Mouse (Mus musculus): ENCODE measurements around the gene Rbfox2.
A peak's percentile ranks its signal among the peaks of the same experiment; 100 is the strongest.

The Rbfox2 gene

DNA sequence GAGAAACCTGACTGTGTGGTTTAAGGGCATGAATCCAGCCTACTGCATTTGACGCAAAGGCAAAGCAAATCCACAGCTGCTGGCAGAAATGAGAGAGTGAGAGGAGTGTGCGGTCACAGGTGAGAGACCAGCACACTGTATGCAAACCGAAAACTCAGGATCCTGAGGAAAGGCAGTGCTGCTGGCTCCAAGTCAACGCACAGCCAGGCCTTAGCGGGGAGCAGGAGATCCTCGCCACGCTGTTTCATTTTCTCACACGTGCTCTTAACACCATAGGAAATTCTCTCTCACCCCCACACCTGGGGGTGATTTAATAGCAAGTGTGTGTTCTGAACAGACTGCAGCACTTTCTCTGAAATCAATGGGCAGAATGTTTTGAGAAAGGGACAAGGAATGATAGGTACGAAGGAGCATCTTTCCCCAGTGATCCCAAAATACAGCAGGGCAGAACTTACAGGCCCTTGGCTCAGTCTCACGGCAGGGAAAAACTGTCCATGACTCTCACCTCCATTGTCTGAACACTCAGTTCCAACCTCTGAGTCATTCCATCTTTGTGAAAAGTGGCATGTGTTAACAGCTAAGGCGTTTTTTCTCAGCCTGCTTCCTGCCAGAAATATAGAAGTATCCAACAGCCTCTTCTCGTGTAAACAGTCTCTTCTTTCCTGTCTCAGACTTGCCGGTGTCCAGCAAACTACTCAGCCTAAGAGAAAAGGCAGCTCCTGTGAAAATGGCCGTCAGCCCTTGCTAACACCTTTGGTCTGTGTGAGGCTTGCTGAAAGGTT, 114.5 kb downstream of the Rbfox2 start:
- DNase-seq (ENCODE audit: low read depth), result peak; percentile 75

DNA sequence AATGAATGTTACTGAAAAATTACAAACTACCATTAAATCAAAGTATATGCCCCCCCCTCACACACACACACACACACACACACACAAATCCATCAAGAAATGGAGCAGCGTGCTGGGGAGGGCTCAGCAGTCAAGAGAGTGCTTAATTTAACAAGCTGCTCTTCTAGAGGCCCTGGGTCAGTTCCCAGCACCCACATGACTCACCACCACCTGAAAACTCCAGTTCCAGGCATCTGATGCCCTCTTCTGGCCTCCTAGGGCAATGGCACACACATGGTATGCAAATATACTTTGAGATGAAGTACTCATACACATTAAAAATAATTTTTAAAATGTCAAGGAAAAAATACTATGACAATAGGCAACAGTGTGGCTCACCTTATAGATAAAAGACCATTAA, 120.7 kb downstream of the Rbfox2 start:
- DNase-seq (ENCODE audit: low read depth), result no peak

DNA sequence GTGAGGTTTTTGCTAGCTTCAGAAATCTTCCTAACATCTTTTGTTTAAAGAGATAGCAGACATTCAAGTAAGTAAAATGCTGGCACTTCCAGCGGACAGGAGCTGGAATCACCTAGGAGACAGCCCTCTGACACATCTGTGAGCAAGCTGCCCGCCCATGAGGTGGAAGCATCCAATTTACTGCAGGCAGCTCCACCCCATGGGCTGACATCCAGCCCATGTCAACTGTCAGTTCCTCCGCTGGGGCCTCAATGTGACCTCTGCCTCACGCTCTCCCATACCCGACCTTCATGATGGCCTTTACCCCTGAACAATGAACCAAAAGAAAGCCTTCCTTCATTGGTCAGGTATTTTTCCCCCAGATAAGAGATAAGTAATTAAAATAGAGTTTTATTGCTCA, 121.2 kb downstream of the Rbfox2 start:
- DNase-seq (ENCODE audit: low read depth), result no peak

DNA sequence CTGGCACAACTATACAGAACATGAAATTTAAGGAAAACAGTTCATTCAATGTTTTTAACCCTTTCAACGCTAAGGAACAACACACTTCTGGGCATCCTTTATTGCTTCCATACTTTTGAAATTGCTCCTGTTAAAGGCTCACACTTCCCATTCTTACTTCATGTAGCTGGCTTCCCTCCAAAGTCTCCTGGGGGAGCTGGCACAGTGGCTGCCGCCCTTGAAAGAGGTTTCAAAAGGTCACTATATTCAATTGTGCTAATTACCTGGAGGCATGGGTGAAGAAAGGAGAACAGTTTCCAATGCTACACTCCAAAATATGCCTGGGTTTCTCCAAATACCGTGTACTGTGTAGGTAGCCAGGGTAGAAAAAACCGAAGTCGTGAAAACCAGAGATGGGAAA, 124.0 kb downstream of the Rbfox2 start:
- no peak for DNase-seq (ENCODE audit: low read depth)

DNA sequence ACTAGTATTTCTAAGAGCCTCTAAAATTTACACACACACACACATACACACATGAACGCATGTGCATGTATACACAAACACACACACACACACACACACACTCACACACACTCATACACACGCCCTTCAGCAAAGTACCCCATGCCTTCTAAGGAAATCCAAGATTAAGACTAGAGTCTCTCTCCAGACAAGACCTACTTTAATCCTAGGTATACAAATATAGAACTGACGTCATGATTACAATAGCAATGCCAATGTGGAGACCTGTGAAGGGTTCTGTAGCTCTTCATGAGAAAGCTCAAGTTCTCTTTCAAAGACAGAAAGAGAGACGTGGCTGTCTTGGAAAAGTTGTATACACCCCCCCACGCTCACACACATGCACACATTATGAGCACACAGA, 132.8 kb downstream of the Rbfox2 start:
- DNase-seq (ENCODE audit: low read depth), result no peak

DNA sequence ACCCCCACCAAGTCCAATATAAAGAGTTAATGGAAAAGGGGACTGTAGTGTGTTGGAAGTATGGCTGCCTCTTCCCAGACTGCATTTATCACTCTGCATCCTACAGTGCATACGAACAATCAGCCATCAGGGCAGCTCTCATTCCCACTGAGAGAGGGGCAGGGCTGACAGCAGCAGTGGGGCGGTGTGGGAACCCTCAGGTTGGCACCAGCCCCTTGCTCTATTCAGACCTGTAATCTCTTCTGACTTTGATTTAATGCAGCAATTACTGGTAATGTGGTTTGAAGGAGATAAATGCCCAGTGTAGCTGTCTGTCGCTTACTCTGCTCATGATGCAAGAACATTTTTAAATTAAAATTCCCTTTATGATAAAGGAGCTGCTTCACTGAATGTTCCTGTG, 134.4 kb downstream of the Rbfox2 start:
- DNase-seq (ENCODE audit: low read depth), result no peak

DNA sequence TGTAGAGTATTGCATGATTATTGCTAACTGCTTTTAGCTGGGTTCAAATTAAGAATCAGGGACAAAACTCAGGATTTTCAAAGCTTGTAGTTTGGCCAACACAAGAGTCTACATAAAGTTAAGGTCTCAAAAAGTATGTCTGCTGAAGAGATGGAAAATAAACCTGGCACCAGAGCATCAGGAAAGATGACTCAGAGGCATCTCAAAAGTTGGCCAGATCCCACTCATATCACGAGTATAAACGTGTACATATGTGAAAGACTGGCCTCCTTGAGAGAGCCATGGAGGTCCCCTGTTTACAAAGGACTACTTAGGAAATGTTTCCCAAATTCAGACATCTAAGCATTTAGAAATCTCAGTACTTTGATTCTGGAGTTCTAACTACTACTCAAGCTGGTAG, 138.0 kb downstream of the Rbfox2 start:
- DNase-seq (ENCODE audit: low read depth), result no peak

DNA sequence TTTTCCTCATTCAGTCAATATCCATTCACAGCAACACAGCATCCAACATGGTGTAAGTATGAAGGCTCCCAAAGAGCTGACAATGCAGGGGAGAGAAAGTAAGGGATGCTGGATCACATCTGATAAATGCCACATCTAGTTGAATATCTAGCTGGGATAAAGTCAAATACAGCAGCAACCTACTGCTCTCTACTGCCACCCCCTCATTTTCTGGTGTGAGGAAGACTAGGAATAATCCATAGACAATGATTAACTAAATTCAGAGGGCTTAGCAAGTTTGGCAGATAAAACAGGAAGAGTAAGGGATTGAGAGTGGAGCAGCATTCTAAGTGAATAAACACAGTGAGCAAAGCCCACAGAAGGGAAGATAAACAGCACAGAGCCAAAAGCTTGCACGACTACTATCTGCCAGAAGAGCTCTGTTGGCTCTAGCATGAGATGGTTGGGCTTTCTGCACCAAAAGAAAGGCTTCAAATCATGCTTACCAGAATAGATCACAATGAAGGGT, 140.5 kb downstream of the Rbfox2 start:
- no peak for DNase-seq (ENCODE audit: low read depth)

DNA sequence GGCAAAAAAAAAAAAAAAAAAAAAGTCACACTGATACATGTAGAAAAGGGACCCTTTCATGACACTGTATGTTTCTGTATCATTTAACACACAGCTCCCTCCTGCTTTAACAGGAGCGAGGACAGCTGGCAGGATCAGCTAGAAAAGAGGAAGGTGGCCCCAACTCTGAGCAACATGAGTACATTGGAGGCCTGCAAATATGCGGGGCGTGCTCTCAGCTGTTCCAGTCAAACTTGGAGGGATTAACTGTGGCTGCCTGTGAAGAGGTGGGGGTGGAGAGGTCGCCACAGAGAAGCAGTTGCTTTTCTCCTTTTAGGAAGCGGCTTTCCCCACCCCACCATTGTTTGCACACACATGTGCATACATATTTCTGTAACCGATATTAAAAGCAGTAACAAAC, 143.5 kb downstream of the Rbfox2 start:
- DNase-seq (ENCODE audit: low read depth), result no peak

DNA sequence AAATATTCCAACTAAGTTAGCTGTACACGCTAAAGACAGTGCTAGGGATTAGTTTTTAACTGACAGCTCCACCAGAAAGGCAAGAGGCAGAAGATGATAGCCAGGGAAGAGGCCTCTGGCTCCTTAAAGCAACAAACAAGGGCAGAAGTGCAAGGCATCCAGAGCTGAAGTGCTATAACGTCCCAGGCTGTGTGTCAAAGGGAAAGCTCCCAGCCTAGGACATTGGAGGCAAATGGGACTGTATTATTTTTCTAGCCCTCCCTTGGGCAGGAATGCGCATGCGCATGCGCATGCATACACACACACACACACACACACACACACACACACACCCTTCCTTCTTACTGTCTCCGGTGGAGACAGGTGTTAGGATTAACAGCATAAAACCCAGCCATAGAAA, 143.9 kb downstream of the Rbfox2 start:
- DNase-seq (ENCODE audit: low read depth), result no peak

DNA sequence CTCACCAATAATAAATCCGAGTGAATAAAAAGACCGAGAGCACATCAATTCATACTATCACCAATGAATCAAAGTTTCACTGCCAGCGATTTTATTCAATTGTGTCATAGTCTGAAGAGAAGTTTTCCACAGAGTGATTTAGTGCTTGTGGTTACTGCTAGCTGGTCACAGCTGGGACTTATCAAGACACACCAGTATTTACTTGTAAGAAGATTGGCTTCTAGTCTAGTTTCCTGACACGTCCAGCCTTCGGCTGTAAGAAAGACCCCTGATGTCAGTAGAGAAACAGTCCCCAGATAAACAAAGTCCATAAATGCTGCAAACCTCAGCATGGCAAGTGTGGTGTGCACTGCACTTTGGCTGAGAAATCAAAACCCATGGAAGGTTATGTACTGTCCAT, 145.4 kb downstream of the Rbfox2 start:
- no peak for DNase-seq (ENCODE audit: low read depth)

DNA sequence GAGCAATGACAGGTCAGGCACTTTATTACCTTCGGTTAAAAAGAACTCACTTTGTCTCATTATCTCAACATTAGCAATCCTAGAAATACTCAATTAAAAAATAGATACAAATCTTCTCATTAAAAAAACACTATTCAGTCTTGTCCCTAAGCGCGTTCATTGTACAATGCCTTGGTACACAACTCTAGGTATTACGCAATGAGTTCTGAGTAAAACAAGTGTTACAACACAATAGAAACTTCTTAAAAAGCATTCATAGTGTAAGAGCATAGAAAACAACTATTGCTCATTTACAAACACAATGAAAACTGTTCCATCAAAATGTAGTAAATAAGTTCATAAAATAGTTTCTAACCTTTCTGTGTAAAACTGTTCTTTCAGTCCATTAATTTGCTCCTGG, 146.0 kb downstream of the Rbfox2 start:
- DNase-seq (ENCODE audit: low read depth), result no peak

DNA sequence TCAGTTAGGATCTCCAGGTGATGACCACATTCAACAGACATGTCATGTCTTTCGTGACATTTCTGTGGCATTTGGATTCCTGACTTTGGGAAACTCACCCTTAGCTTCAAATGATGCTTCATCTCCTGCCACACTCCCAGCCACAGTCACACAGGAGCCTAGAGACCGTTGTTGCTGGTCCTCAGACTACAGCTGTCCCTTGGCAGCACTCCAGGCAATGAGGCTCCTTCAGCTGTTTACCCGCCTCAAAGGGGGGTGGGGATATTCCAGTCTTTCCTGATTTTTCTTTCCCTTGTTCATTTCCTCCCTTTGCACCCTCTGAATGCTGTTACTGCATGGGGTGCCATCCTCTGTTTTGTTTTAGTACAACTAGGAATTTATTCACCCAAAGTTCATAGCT, 150.3 kb downstream of the Rbfox2 start:
- no peak for DNase-seq (ENCODE audit: low read depth)

DNA sequence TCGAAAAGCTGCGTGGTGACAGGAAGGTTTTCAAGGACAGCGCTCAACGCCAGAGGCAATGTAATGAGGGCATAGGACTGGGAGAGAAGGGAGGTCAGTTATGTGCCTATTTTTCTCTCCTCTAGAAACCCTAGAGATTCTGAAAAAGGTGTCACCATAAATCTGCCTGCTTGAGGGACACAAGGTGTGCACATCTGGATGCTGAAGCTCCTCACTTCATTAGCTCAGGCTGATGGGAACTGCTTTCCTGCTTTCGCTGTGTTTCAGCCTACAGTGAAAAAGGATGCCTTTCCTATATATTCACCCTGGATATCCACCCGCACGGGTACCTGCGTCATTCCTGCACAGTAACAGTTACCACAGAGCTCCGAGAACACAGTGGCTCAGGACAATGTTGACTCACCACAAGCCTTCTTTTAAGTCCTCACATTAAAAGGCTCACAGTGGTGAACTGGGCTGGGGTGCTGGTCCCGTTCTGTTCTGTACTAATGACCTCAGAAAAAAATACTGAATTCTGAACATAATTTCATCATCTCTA, 152.5 kb downstream of the Rbfox2 start:
- DNase-seq (ENCODE audit: low read depth), result no peak

DNA sequence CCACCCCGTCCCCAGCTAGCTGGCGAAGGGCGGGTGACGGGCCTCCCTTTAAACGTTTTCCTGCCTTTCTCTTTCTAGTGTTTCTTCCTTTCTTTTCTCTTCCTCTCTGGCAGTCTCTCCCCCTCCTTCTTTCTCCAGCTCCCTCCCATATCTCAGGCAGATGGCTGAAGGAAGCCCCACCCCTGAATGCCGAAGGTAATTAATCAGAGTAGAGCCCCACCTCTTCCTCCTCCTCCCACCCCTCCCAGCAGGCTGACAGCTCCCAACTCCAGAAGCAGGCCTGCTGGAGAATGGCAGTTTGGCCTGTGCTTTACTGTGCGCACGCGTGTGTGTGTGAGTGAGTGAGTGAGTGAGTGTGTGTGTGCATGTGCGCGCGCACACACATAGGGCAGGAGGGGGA, 153.2 kb downstream of the Rbfox2 start:
- DNase-seq (ENCODE audit: low read depth), result peak; percentile 80

DNA sequence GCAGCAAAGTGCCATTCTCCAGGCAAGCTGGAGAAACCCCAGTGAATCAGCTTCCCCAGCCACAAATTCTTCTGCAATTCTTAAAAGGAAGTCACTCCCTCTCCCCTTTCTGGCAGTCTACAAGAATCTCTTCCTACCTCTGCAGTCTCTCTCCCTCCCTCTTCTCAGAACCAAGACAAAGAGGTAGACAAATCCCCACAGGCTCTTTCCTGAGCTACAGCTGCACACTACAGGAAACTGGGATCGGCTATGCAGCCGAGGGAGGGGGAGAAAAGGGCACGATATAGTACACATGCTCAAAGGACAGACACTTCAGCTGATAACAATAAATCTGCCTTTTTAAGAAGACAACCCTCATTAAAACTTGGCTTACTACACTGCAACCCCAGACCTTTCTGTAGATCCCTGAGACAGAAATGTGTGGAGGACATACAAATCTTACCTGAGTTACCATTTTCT, 153.7 kb downstream of the Rbfox2 start:
- no peak for DNase-seq (ENCODE audit: low read depth)

DNA sequence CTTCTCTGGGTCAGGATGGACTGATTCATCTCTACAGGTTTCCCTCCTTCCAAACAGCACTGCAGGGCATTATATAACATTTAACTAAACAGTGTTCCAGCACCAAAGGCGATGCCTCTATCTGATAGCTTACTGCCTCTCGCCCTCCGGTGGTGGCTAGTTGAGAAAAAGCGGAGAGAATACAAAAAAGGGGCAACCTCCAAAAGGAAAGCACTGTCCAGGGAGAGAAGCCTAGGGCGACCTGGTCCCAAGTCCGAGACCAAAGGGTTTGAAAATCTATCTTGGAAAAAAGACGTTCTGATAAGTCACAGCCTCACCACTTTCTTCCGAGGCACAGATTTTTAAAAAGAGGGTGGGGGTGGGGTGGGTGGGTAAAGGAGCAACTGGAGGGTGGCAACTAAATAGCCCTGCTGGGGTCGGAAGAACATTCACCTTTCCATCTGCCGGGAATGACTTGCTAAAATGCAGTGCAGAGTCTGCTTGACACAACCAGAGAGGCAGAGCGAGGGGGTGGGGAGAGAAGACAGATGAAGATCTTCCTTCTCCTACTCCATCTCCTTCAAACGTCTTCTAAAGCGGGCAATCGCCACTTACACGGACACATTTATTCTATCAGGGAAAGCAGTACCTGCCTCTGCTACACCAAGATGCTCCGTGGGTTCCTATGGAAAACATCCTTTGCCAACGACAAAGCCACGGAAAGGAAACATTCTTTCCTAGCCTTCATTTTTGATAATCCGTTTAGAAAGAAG, 154.3 kb downstream of the Rbfox2 start:
- no peak for DNase-seq (ENCODE audit: low read depth)

DNA sequence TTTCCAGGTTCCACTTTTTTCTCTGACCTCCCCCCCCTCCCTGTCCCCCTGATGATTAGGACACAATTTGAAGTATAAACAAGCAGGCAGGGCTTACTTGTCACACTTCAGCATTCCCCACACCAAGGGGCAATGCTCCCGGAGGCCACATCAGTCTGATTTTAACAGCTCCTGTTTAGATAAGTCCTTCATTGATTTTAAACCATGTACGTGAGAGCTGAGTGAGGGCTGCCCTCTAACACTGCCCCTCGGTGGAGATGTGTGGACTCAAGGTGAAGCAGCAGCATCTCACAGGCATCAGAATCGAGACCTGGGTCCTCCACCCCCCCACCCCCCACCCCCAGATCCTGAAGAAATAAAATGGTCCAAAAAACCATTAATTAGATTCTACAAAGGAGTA, 155.0 kb downstream of the Rbfox2 start:
- DNase-seq (ENCODE audit: low read depth), result no peak

DNA sequence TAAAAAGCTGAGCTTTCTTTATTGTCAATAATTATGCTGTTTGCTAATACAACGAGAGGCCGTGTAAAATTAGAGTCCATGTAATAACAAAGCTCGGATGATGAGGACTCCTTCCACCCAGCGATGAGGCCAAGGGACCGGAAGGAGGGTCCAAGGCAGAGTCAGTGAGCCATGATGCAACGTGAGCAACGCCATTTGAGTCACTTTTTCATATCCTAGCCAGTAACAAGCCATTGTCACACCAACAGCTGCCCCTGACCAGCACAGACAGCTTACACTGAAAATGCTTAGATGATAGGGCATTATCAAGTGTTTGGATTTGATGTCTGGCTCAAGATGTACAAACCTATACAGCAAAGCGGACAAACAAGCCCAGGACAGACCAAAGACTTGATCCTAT, 155.6 kb downstream of the Rbfox2 start:
- no peak for DNase-seq (ENCODE audit: low read depth)

DNA sequence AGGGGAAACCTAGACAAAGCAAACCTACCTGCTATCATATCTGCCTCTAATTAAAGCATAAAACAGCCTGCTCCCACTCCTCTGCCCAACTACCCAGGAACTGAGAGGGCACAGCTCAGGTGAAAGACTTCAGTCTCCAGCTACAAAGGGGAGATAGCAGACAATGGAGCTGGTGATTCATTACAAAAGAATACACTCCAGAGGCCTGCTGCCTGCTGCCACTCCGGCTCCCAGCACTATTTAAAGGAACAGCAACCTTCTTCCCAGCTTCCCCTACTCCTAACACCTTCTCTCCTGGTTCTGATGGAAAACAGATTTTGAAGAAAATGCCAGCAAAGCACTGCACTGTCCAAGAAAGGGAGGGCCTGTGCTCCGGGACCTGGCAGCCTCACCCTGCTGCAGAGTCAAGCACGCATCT, 156.4 kb downstream of the Rbfox2 start:
- DNase-seq (ENCODE audit: low read depth), result peak; percentile 57

DNA sequence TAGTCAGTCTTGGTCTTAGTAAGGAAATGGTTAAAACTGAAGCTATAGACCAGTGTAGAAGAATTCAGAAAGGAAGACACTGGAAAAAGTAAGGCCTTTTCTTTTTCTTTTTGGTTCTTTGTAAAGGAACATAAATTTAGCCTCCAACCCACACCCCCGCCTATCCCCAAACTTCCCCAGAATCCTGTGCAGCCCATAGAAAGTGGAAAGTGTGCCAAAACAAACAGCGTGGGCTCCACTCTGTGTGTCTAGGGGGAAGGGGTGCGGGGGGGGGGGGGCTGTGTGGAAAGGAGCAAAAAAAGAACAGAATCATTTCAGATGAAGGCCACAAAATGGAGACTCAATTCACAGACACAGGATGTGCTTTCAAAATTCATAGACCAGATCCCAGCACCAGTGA, 156.8 kb downstream of the Rbfox2 start:
- no peak for DNase-seq (ENCODE audit: low read depth)

DNA sequence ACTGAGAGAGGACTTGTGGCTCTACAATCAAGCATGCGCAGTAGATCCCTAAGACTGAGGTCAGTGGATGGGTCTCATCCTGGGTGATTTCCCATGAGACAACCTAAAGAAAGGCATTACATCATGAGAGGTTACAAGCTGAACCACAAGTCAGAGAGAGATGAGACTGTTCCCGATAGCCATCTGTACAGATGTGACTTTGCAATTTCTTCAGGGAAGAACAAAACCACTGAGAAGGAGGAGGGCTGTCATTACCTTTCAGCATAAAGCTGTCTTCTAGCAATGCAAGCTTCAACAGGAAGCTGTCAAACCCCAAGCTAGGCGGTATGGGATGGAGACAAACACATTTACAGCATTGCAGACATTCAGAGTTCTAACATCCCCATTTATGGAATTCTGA, 157.3 kb downstream of the Rbfox2 start:
- no peak for DNase-seq (ENCODE audit: low read depth)

DNA sequence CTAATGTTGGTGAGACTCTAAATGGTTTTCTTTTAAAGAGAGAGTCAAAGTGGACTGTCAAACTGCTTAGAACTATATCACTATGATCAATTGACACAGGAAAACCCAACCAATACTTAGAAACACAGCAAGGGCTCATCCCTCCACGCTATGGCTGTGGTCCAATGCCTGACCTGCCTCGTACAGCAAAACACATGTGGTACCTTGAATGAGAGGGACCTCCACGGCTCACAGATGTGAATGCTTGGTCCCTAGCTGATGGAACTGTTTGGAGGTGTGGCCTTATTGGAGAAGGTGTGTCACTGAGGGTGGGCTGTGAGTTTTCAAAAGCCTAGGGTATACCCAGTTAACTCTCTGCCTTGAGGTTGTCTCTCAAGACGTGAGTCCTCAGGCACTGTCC, 159.9 kb downstream of the Rbfox2 start:
- no peak for DNase-seq (ENCODE audit: low read depth)

Data from fibroblast of lung, adult 2 months (primary cell).